Mouse (Mus musculus): Measurements from ENCODE around the gene Osbp2.

Gene Osbp2

DNA sequence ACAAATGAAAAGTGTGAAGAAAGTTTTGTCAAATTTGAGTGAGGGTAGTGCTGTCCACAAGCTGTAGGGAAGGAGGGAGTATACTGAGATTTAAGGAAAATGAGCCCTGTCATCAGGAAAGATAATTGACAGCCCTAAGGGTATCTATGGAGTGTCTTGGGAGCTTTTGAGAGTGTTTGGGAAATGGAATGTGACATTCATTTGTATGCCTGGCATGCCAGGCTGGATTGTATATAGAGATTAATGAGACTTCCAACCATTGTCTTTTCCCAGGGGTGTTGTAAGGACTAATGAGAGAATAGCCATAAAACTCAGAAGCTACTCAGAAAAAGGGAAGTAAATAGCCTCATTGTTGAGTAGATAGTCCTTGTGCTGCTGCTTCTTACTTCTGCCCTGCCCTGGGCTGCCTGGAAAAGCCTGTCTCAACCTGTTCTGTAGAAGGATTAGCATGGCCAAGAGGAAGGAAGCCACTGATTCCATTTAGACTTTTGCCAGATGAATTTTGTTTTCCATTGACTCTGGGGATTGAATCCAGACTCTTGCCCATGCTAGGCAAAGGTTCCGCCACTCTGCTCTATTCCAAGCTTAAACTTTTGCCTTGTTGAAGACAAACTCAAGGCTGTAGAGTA is 192.6 kb downstream of the Osbp2 start:
- in situ Hi-C loops (cut with MboI; ENCODE audit: unreplicated experiment in 2 of 2): no loop called here

DNA sequence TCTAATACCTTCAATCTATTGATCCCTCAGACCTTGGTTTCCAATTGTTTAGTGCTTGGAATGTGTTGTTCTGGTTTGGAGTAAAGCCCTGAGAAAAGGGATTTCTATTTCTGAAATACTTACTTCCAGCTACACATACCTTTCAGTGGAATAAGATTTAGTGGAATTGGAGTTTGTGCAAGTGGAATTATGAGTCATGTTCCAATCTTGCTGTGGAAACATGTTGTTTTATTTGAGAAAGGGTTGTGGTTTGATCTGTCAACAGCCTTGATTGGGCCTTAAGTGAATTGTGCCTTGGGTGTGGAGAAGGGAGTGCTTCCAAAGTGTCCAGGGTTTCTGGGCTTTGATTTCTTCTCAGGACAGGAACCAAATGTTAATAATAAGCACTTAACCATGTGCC is 193.9 kb downstream of the Osbp2 start:
- in situ Hi-C loops (cut with MboI; ENCODE audit: unreplicated experiment in 2 of 2): no loop called here

DNA sequence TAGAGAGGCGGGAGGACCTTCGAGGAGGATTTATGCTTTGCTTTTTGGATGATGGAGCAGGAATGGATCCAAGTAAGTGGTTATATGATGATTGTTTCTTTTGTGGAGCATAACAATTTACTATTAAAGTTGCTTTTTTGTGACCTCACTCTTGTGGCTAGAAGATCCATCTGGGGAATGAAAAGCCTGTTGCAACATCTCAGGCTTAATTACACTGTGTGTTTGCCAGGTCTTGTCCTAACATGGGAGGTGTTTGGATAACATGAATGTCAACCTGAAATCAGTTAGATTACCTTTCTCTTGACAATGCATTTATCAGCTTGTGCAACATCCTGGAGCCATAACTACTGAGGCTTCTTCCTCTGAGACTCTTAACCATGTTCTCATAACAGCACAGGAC is 194.9 kb downstream of the Osbp2 start:
- in situ Hi-C loops (cut with MboI; ENCODE audit: unreplicated experiment in 2 of 2): no loop called here

DNA sequence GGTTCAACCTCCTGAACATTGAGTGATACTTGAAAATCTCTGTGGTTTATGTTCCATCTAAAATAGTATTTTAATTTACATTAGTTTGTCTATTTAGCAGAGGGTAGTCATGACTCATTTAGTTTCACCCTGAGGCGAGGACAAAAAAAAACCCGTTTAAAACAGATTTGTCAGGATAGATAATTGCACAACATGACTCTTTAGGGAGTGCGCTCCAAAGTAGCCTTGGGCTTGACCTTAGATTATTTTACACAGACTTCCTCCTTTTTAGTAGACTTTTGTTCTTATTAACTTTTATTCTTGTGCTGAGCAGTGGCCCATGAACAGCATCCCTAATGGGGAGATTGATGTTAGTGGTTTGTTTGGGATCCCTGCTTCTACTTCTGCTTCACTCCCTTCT is 196.2 kb downstream of the Osbp2 start:
- in situ Hi-C loops (cut with MboI; ENCODE audit: unreplicated experiment in 2 of 2): no loop called here

DNA sequence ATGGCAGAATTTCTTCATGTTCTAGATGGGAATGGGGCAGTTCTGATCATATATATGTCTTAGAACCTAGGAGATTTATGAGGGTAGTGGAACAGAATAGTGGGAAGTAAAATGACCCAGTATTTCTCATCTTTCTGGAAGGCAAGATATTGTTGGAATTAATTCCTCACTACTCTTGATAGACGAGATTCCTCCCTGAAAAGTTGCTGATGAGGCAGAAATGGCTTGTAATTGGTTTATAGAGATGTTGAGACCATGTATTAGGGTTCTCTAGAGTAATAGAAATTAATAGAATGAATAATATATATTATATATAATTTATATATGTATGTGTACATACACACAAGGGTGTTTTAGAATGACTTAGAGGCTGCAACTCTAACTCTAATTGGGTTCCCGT is 201.7 kb downstream of the Osbp2 start:
- in situ Hi-C loops (cut with MboI; ENCODE audit: unreplicated experiment in 2 of 2): no loop called here
